Mouse (Mus musculus): ENCODE results near the gene Selenbp2. TPM values are rescaled to one million over a fixed set of nuclear protein-coding genes. Genes with fewer than 3 reads are reported as not detected.
A peak's percentile ranks its signal among the peaks of the same experiment; 100 is the strongest.
"Not testable (repeated sequence)": the region's sequence is repeated elsewhere in the genome, so short reads cannot be mapped to it uniquely, and the experiment has no call there.

The Selenbp2 gene
- polyA plus RNA-seq (2014; fragmentation: Nextera tagmentation; extraction: Ambion mirVana): 0.18 and 1.1 TPM in 2 replicates

GRCm38 (mm10) chr3:94693329-94693825 is at the start of gene Selenbp2:
Gene Selenbp2 (plus strand): TSS chr3:94693556.
- Histone ChIP-seq H3K36me3 (ENCODE audit: control insufficient read depth, insufficient read depth, low read length) (no peaks in the 10 kb centered on the region), H3K4me1 (ENCODE audit: control insufficient read depth, insufficient read depth, low read length) (peaks cover 5% of the 10 kb centered on the region; the same call in 1 of the 2 replicates), H3K27ac (replicated peaks; ENCODE audit: low read depth, low read length) (no peak within 1 kb of the TSS), H3K4me2 (ENCODE audit: low read depth, severe bottlenecking) (no peak within 1 kb of the TSS), H3K9ac (ENCODE audit: low read length) (no peak within 1 kb of the TSS), H3K4me3 (ENCODE audit: low read depth, low read length) (no peak within 1 kb of the TSS), H3K9me3 (ENCODE audit: control insufficient read depth, low read length) (no peaks in the 10 kb centered on the region), H3K27me3 (ENCODE audit: control insufficient read depth, insufficient read depth, low read length) (no peaks in the 10 kb centered on the region)
- no peak for DNase-seq (ENCODE audit: low spot score)
- 53% methylated on average over 5 of the region's 5 CpGs for WGBS
- no peak for ATAC-seq (ENCODE audit: insufficient number of reproducible peaks, low FRiP score, low TSS enrichment, low read depth)

DNA sequence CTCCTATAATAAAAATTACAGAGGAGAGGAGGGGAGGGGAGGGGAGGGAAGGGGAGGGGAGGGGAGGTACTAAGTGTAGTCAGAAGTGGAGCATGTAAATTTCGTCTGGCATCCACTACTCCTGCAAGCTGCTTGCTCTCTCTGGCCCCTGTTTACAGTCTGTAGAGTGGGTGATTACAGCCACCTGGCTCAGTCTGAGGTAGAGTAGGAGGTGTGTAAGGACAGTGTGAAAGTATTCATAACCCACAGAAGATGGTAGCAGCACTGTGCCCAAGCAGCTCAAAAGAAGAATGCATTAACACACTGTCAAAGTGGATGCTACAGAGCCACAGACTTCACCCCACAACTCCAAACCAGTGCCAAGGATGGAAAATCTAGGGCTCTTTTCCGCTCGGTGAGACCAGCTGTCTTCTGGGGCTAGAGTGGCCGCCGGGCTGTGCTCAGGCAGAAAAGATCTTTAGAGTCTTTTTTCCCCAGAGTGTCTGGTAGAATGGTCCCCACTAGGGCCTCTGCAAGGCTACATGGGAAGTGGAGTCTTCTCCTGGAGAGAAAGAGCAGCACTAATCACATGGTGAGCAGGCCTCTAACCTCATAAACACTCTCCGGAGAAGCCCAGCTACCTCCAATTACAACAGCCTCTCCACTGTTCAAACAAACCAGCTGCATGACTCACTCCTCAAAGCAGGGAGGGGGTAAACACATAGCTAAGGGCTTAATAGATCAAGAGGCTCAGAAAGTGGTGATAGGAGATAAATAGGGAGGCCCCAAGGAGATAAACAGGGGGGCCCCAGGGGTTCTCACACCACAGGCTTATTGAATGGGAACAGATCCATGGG is 44.4 kb upstream of the Selenbp2 start:
- 28% methylated on average over 6 of the region's 6 CpGs for WGBS
- peak; percentile 56 for DNase-seq (ENCODE audit: low spot score)
- peak; percentile 82 for ATAC-seq (ENCODE audit: insufficient number of reproducible peaks, low FRiP score, low TSS enrichment, low read depth)
- H3K36me3 ChIP-seq (ENCODE audit: control insufficient read depth, insufficient read depth, low read length): no peaks in the 10 kb centered on the region
- no peak overlapping the region; the same call in 1 of the 2 replicates for H3K9ac ChIP-seq (ENCODE audit: low read length)
- H3K4me2 ChIP-seq (ENCODE audit: low read depth, severe bottlenecking): no peak overlapping the region
- no peaks in the 10 kb centered on the region for H3K27me3 ChIP-seq (ENCODE audit: control insufficient read depth, insufficient read depth, low read length)
- H3K27ac ChIP-seq (replicated peaks; ENCODE audit: low read depth, low read length): peak overlapping the region; percentile 42; the same call in 1 of the 2 replicates
- H3K9me3 ChIP-seq (ENCODE audit: control insufficient read depth, low read length): no peaks in the 10 kb centered on the region
- no peak overlapping the region for H3K4me3 ChIP-seq (ENCODE audit: low read depth, low read length)
- H3K4me1 ChIP-seq (ENCODE audit: control insufficient read depth, insufficient read depth, low read length): peaks cover 11% of the 10 kb centered on the region

- 61% methylated on average over 7 of the region's 7 CpGs for WGBS
- Histone ChIP-seq H3K4me2 (ENCODE audit: low read depth, severe bottlenecking) (no peak overlapping the region), H3K9ac (ENCODE audit: low read length) (no peak overlapping the region), H3K4me1 (ENCODE audit: control insufficient read depth, insufficient read depth, low read length) (peaks cover 11% of the 10 kb centered on the region), H3K27ac (replicated peaks; ENCODE audit: low read depth, low read length) (no peak overlapping the region), H3K27me3 (ENCODE audit: control insufficient read depth, insufficient read depth, low read length) (no peaks in the 10 kb centered on the region), H3K36me3 (ENCODE audit: control insufficient read depth, insufficient read depth, low read length) (no peaks in the 10 kb centered on the region), H3K9me3 (ENCODE audit: control insufficient read depth, low read length) (no peaks in the 10 kb centered on the region), H3K4me3 (ENCODE audit: low read depth, low read length) (no peak overlapping the region)
- no peak for ATAC-seq (ENCODE audit: insufficient number of reproducible peaks, low FRiP score, low TSS enrichment, low read depth)
- no peak for DNase-seq (ENCODE audit: low spot score)
Measured at GRCm38 (mm10) chr3:94650409-94650808, 42.9 kb upstream of the Selenbp2 start.

GRCm38 (mm10) chr3:94653967-94654366 is 39.4 kb upstream of the Selenbp2 start:
- H3K4me3 ChIP-seq (ENCODE audit: low read depth, low read length); DNase-seq (ENCODE audit: low spot score); H3K4me2 ChIP-seq (ENCODE audit: low read depth, severe bottlenecking); H3K27ac ChIP-seq (replicated peaks; ENCODE audit: low read depth, low read length); H3K9me3 ChIP-seq (ENCODE audit: control insufficient read depth, low read length); H3K36me3 ChIP-seq (ENCODE audit: control insufficient read depth, insufficient read depth, low read length); H3K27me3 ChIP-seq (ENCODE audit: control insufficient read depth, insufficient read depth, low read length); ATAC-seq (ENCODE audit: insufficient number of reproducible peaks, low FRiP score, low TSS enrichment, low read depth); H3K9ac ChIP-seq (ENCODE audit: low read length): not testable (repeated sequence)
- WGBS: 84% methylated on average over 1 of the region's 1 CpGs
- peaks cover 13% of the 10 kb centered on the region for H3K4me1 ChIP-seq (ENCODE audit: control insufficient read depth, insufficient read depth, low read length)

DNA sequence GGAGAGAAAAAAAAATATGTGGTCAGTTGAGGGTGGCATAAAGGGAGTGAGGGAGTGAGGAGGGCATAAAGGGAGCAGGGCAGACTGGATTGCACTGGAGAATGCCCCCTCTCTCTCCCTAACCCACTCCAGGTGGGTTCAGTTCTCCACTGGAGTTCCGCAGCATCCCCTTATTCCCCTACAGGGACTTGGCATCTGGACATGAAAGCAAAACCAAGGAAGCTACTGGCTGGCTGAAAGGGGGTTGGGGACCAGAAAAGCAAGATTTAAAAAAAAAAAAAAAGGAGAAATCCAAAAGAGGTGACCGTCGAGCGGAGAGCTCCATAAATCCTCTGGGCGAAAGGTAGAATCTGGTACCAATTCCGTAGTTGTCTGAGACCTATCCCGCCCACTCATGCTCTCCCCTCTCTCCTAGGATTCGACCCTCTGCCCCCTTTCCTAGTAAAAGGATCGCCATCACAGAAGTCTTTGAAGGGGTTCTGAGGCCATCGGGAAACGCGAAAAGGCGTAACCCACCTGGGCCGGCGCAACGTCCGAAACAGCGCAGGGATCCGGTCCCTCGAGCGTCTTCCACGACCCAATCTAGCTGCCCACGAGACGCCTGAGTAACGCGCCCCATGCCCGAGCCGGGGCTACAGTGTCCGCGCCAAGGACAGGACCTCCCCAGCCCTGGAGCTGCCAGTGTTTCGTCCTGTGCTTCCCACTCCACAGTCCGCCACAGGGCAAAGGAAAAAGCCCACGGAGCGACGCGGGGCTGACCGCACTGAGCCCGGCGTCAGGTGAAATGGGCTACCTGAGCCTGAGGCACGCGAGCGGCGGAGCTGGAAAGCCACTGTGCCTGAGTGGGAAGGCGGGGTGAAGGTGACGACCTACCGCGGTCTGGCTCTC is 35.3 kb upstream of the Selenbp2 start:
- H3K9me3 ChIP-seq (ENCODE audit: control insufficient read depth, low read length); H3K9ac ChIP-seq (ENCODE audit: low read length); H3K4me1 ChIP-seq (ENCODE audit: control insufficient read depth, insufficient read depth, low read length); H3K27ac ChIP-seq (replicated peaks; ENCODE audit: low read depth, low read length); H3K27me3 ChIP-seq (ENCODE audit: control insufficient read depth, insufficient read depth, low read length); H3K36me3 ChIP-seq (ENCODE audit: control insufficient read depth, insufficient read depth, low read length): not testable (repeated sequence)
- DNase-seq (ENCODE audit: low spot score) (peak; percentile 29), ATAC-seq (ENCODE audit: insufficient number of reproducible peaks, low FRiP score, low TSS enrichment, low read depth) (peak; percentile 55; the same call in 1 of the 2 replicates)
- peak overlapping the region; percentile 18 for H3K4me3 ChIP-seq (ENCODE audit: low read depth, low read length)
- peak overlapping the region; percentile 53 for H3K4me2 ChIP-seq (ENCODE audit: low read depth, severe bottlenecking)
- WGBS: under 1% methylated on average over 23 of the region's 47 CpGs

DNA sequence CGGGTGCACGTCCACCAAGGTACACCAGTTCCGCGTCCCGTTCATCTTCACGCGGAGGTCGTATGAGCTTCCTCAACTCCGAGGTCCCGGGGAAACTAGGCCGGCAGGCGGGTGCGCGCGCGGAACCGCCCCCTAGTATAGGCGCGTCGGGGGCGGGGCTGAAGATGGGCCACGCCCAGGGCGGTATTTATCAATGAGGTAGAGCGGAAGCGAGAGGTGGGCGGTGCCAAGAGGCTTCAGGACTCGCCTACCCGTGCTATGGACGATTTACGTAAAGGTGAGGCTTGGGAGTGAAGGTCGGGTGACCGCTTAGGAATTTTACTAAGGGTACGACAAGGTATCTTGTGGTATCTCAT is 34.6 kb upstream of the Selenbp2 start, which contains the start of gene Tuft1:
Gene Tuft1, minus strand, starts transcription at position 133 of the 356 bp plus-strand sequence.
- H3K36me3 ChIP-seq (ENCODE audit: control insufficient read depth, insufficient read depth, low read length); H3K9ac ChIP-seq (ENCODE audit: low read length); H3K4me1 ChIP-seq (ENCODE audit: control insufficient read depth, insufficient read depth, low read length); H3K9me3 ChIP-seq (ENCODE audit: control insufficient read depth, low read length); H3K27me3 ChIP-seq (ENCODE audit: control insufficient read depth, insufficient read depth, low read length); H3K27ac ChIP-seq (replicated peaks; ENCODE audit: low read depth, low read length); DNase-seq (ENCODE audit: low spot score): not testable (repeated sequence)
- peak within 1 kb of the TSS; percentile 18 for H3K4me3 ChIP-seq (ENCODE audit: low read depth, low read length)
- under 1% methylated on average over 18 of the region's 33 CpGs for WGBS
- peak within 1 kb of the TSS; percentile 53 for H3K4me2 ChIP-seq (ENCODE audit: low read depth, severe bottlenecking)
- ATAC-seq (ENCODE audit: insufficient number of reproducible peaks, low FRiP score, low TSS enrichment, low read depth): peak; percentile 88

- not testable (repeated sequence) for H3K9me3 ChIP-seq (ENCODE audit: control insufficient read depth, low read length); H3K27ac ChIP-seq (replicated peaks; ENCODE audit: low read depth, low read length); H3K4me3 ChIP-seq (ENCODE audit: low read depth, low read length); H3K9ac ChIP-seq (ENCODE audit: low read length); H3K36me3 ChIP-seq (ENCODE audit: control insufficient read depth, insufficient read depth, low read length); H3K4me2 ChIP-seq (ENCODE audit: low read depth, severe bottlenecking); H3K4me1 ChIP-seq (ENCODE audit: control insufficient read depth, insufficient read depth, low read length); DNase-seq (ENCODE audit: low spot score); H3K27me3 ChIP-seq (ENCODE audit: control insufficient read depth, insufficient read depth, low read length)
- ATAC-seq (ENCODE audit: insufficient number of reproducible peaks, low FRiP score, low TSS enrichment, low read depth): peak; percentile 44
- WGBS: 26% methylated on average over 7 of the region's 10 CpGs
Measured at GRCm38 (mm10) chr3:94659142-94659748, 34.1 kb upstream of the Selenbp2 start.

DNA sequence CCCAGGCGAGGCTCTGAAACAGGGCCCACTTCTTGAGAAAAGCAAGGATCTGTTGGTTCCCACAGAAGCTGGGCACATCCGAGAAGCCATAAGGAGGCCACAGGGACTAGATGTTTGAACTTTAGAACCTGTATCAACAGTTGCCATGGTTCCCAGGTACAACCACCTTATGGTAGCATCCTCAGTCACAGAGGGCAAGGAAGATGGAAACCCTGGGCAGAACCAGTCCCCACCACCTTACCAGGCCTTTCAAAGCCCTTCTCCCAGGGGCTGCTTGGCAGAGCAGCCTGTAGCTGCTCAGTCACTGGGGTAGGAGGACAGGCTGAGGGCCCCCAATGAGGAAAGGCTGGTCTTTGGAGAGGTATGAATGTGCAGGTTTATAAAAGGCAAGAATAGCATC is 32.5 kb upstream of the Selenbp2 start:
- not testable (repeated sequence) for H3K27me3 ChIP-seq (ENCODE audit: control insufficient read depth, insufficient read depth, low read length); H3K4me2 ChIP-seq (ENCODE audit: low read depth, severe bottlenecking); ATAC-seq (ENCODE audit: insufficient number of reproducible peaks, low FRiP score, low TSS enrichment, low read depth); H3K27ac ChIP-seq (replicated peaks; ENCODE audit: low read depth, low read length); H3K36me3 ChIP-seq (ENCODE audit: control insufficient read depth, insufficient read depth, low read length); H3K4me1 ChIP-seq (ENCODE audit: control insufficient read depth, insufficient read depth, low read length); H3K9ac ChIP-seq (ENCODE audit: low read length); H3K4me3 ChIP-seq (ENCODE audit: low read depth, low read length); DNase-seq (ENCODE audit: low spot score); H3K9me3 ChIP-seq (ENCODE audit: control insufficient read depth, low read length)
- WGBS: 92% methylated on average over 2 of the region's 2 CpGs

Data from limb, embryonic 11.5 days (tissue).